Mouse (Mus musculus): ENCODE measurements at regions not wholly inside any gene's neighbourhood (a gene's known extent, or its start where the extent isn't known, plus 50 kb on each side); places are given as distances from the start of the nearest gene placed in this dataset.

DNA sequence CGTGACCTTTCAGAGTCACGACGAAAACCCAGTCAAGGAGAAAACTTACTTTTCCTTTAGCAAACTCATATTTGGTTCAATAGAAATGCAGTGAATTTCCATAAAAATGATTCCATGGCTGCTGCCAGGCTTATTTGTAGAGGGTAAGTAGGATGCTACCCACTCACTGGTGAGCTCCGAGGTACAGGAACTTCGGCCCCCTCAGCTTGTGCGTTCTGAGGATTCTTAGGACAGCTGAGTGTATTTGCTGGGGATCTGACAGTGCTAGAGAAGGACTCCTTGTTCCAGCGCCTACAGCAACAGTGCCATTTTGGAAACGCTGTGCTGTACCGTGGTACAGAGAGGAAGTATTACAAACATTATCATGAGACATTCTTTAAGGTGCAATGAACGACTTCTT is 210.4 kb downstream of the Enc1 start:
- intact Hi-C loops (cut with DNase I) = loop anchor here (1.0 to 5.0 kb wide), 3 partner anchors 42 to 181 kb away; no protein-coding TSS in a partner anchor
- no peak overlapping the region for H3K4me3 ChIP-seq
- no peak for TF ChIP-seq CTCF (IDR thresholded peaks at IDR 0.05)
- peak in 1 of 2 experiments; percentile 45 for DNase-seq (ENCODE audit: extremely low spot score in 1 of 2, low spot score in 2 of 2)
- H3K27ac ChIP-seq = peak overlapping the region; percentile 72

GRCm38 (mm10) chr13:97448123-97448522 is 207.2 kb downstream of the Enc1 start:
- intact Hi-C loops (cut with DNase I) = no loop called here
- no peak for TF ChIP-seq CTCF (IDR thresholded peaks at IDR 0.05)
- Histone ChIP-seq H3K4me3 (no peak overlapping the region), H3K27ac (no peak overlapping the region)
- DNase-seq (ENCODE audit: extremely low spot score in 1 of 2, low spot score in 2 of 2) = no peak

GRCm38 (mm10) chr13:97443731-97444428 is 203.0 kb downstream of the Enc1 start:
- Histone ChIP-seq H3K4me3 (no peak overlapping the region), H3K27ac (no peak overlapping the region)
- intact Hi-C loops (cut with DNase I) = no loop called here
- no peak for DNase-seq (ENCODE audit: extremely low spot score in 1 of 2, low spot score in 2 of 2)
- no peak for TF ChIP-seq CTCF (IDR thresholded peaks at IDR 0.05)

GRCm38 (mm10) chr13:97442806-97443205 is 201.9 kb downstream of the Enc1 start:
- Histone ChIP-seq H3K4me3 (no peak overlapping the region), H3K27ac (peak overlapping the region; percentile 79)
- intact Hi-C loops (cut with DNase I) = loop anchor here (1.0 kb wide), 1 partner anchor 116 kb away; no protein-coding TSS in a partner anchor
- no peak for TF ChIP-seq CTCF (IDR thresholded peaks at IDR 0.05)
- no peak for DNase-seq (ENCODE audit: extremely low spot score in 1 of 2, low spot score in 2 of 2)

GRCm38 (mm10) chr13:97442283-97442682 is 201.4 kb downstream of the Enc1 start:
- intact Hi-C loops (cut with DNase I) = loop anchor here (1.0 kb wide), 1 partner anchor 117 kb away; no protein-coding TSS in a partner anchor
- TF ChIP-seq CTCF (IDR thresholded peaks at IDR 0.05) = no peak; the same call in none of the 2 replicates
- H3K27ac ChIP-seq = peak overlapping the region; percentile 79
- no peak overlapping the region for H3K4me3 ChIP-seq
- DNase-seq (ENCODE audit: extremely low spot score in 1 of 2, low spot score in 2 of 2) = no peak

- H3K4me3 ChIP-seq = no peak overlapping the region
- intact Hi-C loops (cut with DNase I) = loop anchor here (1.0 kb wide), 1 partner anchor 117 kb away; no protein-coding TSS in a partner anchor
- H3K27ac ChIP-seq = peak overlapping the region; percentile 79
- no peak for DNase-seq (ENCODE audit: extremely low spot score in 1 of 2, low spot score in 2 of 2)
- no peak for TF ChIP-seq CTCF (IDR thresholded peaks at IDR 0.05)
These were observed 200.9 kb downstream of the Enc1 start for GRCm38 (mm10) chr13:97441803-97442202.

DNA sequence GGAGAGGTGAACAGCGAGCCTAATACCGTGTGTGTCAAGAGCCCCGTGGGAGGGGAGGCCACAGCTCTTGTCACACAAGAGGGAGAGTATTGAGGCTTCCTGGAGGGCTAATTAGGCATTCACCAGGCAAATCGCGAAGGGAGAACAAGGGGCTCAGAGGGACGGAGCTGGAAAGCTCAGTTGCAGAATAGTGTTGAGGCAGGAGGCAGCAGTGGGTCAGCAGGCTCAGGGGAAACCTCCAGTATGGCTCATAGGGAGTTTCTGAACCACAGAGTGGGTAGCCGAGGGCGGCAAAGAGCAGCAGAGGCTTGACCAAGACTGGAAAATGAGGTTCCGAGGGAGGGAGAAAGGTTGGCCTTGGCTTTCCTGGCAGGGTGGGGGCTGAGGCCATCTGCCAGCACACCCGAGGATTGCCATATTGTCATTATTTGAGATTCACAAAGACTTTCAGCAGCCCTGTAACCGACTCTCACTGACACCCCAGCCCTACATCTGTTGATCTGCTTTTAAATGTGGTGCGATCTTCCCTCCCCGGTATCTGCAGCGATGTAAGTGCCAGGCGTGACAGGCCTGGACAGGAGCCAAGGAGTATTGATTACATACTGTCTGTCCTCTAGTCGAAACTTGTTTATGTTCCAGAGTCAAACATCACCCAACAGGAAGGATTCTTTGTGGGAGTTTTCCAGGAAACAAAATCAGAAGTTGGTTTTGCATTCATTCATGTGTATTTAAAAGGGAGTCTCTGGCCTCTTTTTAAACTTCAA is 198.5 kb downstream of the Enc1 start:
- intact Hi-C loops (cut with DNase I) = loop anchor here (5.0 kb wide), 1 partner anchor 197 kb away; the partner anchor contains the start of gene Enc1
- H3K27ac ChIP-seq = peak overlapping the region; percentile 29
- no peak for TF ChIP-seq CTCF (IDR thresholded peaks at IDR 0.05)
- H3K4me3 ChIP-seq = no peak overlapping the region
- DNase-seq (ENCODE audit: extremely low spot score in 1 of 2, low spot score in 2 of 2) = no peak

- Histone ChIP-seq H3K27ac (no peak overlapping the region; the same call in 1 of the 2 replicates), H3K4me3 (no peak overlapping the region)
- DNase-seq (ENCODE audit: extremely low spot score in 1 of 2, low spot score in 2 of 2) = no peak
- TF ChIP-seq CTCF (IDR thresholded peaks at IDR 0.05) = no peak
- intact Hi-C loops (cut with DNase I) = loop anchor here (5.0 kb wide), 1 partner anchor 196 kb away; the partner anchor contains the start of gene Enc1
These were observed 197.8 kb downstream of the Enc1 start for GRCm38 (mm10) chr13:97438692-97439091.

DNA sequence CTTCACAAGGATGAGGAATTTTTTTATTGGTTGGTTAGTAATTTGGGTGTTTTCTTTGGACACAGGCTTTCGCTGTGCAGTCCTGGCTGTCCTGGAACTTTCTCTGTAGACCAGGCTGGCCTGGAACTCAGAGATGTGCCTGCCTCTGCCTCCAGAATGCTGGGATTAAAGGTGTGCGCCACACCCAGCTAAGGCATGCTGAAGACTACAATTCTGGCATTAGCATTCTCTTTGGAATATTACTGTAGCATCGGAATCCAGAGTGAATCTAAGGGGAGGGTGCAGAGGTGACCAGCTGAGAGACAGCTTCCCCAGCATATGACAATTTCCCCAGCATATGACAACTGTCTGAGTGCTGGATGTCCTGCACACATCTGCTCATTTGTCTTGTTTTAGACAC is 197.4 kb downstream of the Enc1 start:
- TF ChIP-seq CTCF (IDR thresholded peaks at IDR 0.05) = no peak
- H3K27ac ChIP-seq = no peak overlapping the region
- H3K4me3 ChIP-seq = no peak overlapping the region
- no peak for DNase-seq (ENCODE audit: extremely low spot score in 1 of 2, low spot score in 2 of 2)
- intact Hi-C loops (cut with DNase I) = loop anchor here (5.0 kb wide), 1 partner anchor 196 kb away; the partner anchor contains the start of gene Enc1

GRCm38 (mm10) chr13:97436719-97437350 is 195.9 kb downstream of the Enc1 start:
- no peak for TF ChIP-seq CTCF (IDR thresholded peaks at IDR 0.05)
- no peak overlapping the region for H3K4me3 ChIP-seq
- no peak for DNase-seq (ENCODE audit: extremely low spot score in 1 of 2, low spot score in 2 of 2)
- intact Hi-C loops (cut with DNase I) = loop anchor here (5.0 kb wide), 1 partner anchor 195 kb away; the partner anchor contains the start of gene Enc1
- H3K27ac ChIP-seq = no peak overlapping the region; the same call in 1 of the 2 replicates

- intact Hi-C loops (cut with DNase I) = loop anchor here (5.0 kb wide), 1 partner anchor 194 kb away; the partner anchor contains the start of gene Enc1
- Histone ChIP-seq H3K4me3 (peak overlapping the region; percentile 33), H3K27ac (peak overlapping the region; percentile 54)
- DNase-seq (ENCODE audit: extremely low spot score in 1 of 2, low spot score in 2 of 2) = no peak
- no peak; the same call in 1 of the 2 replicates for TF ChIP-seq CTCF (IDR thresholded peaks at IDR 0.05)
These were observed 195.2 kb downstream of the Enc1 start for GRCm38 (mm10) chr13:97435865-97436718.

All from left cerebral cortex, adult 2 months (tissue).